Mouse (Mus musculus) G1E (cell line): ENCODE results near the gene Cox4i1. TPM values are rescaled to one million over a fixed set of nuclear protein-coding genes. Genes with fewer than 3 reads are reported as not detected.

ENCODE experiments used
- ATAC-seq: 2 replicates; pipeline ENCODE4 v1.8.0; 2016; ENCODE audit warnings: mild to moderate bottlenecking; ENCODE audit not compliant: insufficient number of reproducible peaks, poor library complexity, low FRiP score, severe bottlenecking; ENCODE audit errors: extremely low read depth
- DNase-seq: peaks from one replicate; pipeline ENCODE4 v3.0.0; 2012; ENCODE audit warnings: low spot score
- H3K27me3 ChIP-seq: 2 replicates; pipeline ENCODE4 v1.6.1; 2012; ENCODE audit warnings: mild to moderate bottlenecking, low read length, inconsistent platforms; ENCODE audit not compliant: insufficient read depth
- H3K36me3 ChIP-seq: replicated peaks from 2 replicates; pipeline ENCODE3; 2012; ENCODE audit warnings: mild to moderate bottlenecking, inconsistent platforms
- H3K4me1 ChIP-seq: 2 replicates; pipeline ENCODE4 v1.6.1; 2012; ENCODE audit warnings: low read depth, low read length, inconsistent platforms, mixed read lengths; ENCODE audit not compliant: insufficient read depth
- H3K4me3 ChIP-seq: 2 replicates; pipeline ENCODE4 v1.5.1; 2012; ENCODE audit warnings: low read depth, mild to moderate bottlenecking, inconsistent platforms, low read length, moderate library complexity, mixed read lengths
- H3K9me3 ChIP-seq: replicated peaks from 2 replicates; pipeline ENCODE4 v1.6.1; 2012; ENCODE audit warnings: inconsistent platforms
- CTCF ChIP-seq: IDR thresholded peaks from 2 replicates; pipeline ENCODE4 v1.5.1; 2012; ENCODE audit warnings: low read depth, low read length, inconsistent platforms, mixed read lengths
- GATA1 ChIP-seq: IDR thresholded peaks from 2 replicates; pipeline ENCODE4 v1.6.1; 2012; ENCODE audit warnings: borderline replicate concordance, low read length, inconsistent platforms, mixed read lengths
- GATA2 ChIP-seq: IDR thresholded peaks from 2 replicates; pipeline ENCODE4 v1.6.1; 2012; ENCODE audit warnings: low read depth, low read length, inconsistent platforms, borderline replicate concordance
- POLR2AphosphoS5 ChIP-seq: IDR thresholded peaks from 2 replicates; pipeline ENCODE4 v1.6.1; 2012; ENCODE audit warnings: low read depth, low read length, inconsistent platforms; ENCODE audit not compliant: insufficient replicate concordance
- TAL1 ChIP-seq: conservative IDR thresholded peaks from 2 replicates; pipeline ENCODE4 v1.6.1; 2012; ENCODE audit warnings: low read depth, low read length, inconsistent platforms, mixed read lengths
- polyA plus RNA-seq: library from polyadenylated mRNA; stranded (reverse); fragments of >175 nt; gene quantifications from 2 replicates; pipeline ENCODE4 v1.2.3, GENCODE M21; 2012
- total RNA-seq, 2 experiments: library from RNA; stranded (forward) in 1 of 2; stranded (reverse) in 1 of 2; fragments of 200-1000 nt in 1 of 2; fragments of >200 nt in 1 of 2; fragmentation: Nextera tagmentation in 1 of 2; gene quantifications; 2 replicates each; pipeline ENCODE4 v1.2.3; 2014 to 2017

Cox4i1 gene
- total and polyA plus RNA-seq, 3 experiments = 277 to 542 (median 328) TPM

- Histone ChIP-seq H3K4me3 (no peak overlapping the region), H3K27me3 (no peaks in the 10 kb centered on the region), H3K4me1 (no peaks in the 10 kb centered on the region), H3K9me3 (peaks cover 28% of the 10 kb centered on the region), H3K36me3 (no peaks in the 10 kb centered on the region)
- TF ChIP-seq GATA1 = no peak
- no peak for TF ChIP-seq GATA2
- no peak for TF ChIP-seq TAL1
- TF ChIP-seq CTCF = no peak; the same call in 1 of the 2 replicates
- no peak for TF ChIP-seq POLR2AphosphoS5
- DNase-seq (no peak), ATAC-seq (no peak)
Observed at GRCm38 (mm10) chr8:120697979-120698272, 29.9 kb downstream of the Cox4i1 start.

GRCm38 (mm10) chr8:120698426-120698825, 30.4 kb downstream of the Cox4i1 start:
- Histone ChIP-seq H3K9me3 (peaks cover 29% of the 10 kb centered on the region), H3K4me3 (no peak overlapping the region), H3K27me3 (no peaks in the 10 kb centered on the region), H3K36me3 (no peaks in the 10 kb centered on the region), H3K4me1 (no peaks in the 10 kb centered on the region)
- TF ChIP-seq CTCF = no peak
- no peak for TF ChIP-seq GATA1
- no peak for TF ChIP-seq POLR2AphosphoS5
- no peak for TF ChIP-seq TAL1
- ATAC-seq (no peak), DNase-seq (no peak)

GRCm38 (mm10) chr8:120699079-120699478, 31.1 kb downstream of the Cox4i1 start:
- H3K36me3 ChIP-seq = no peaks in the 10 kb centered on the region
- TF ChIP-seq TAL1 = no peak
- no peak for TF ChIP-seq GATA1
- no peak for TF ChIP-seq GATA2
- no peak for TF ChIP-seq POLR2AphosphoS5
- TF ChIP-seq CTCF = no peak
- H3K4me1 ChIP-seq = no peaks in the 10 kb centered on the region
- no peak overlapping the region for H3K4me3 ChIP-seq
- ATAC-seq (no peak), DNase-seq (no peak)
- no peaks in the 10 kb centered on the region for H3K27me3 ChIP-seq
- peaks cover 26% of the 10 kb centered on the region for H3K9me3 ChIP-seq

GRCm38 (mm10) chr8:120699565-120699964, 31.5 kb downstream of the Cox4i1 start:
- Histone ChIP-seq H3K27me3 (no peaks in the 10 kb centered on the region), H3K9me3 (peaks cover 24% of the 10 kb centered on the region), H3K36me3 (no peaks in the 10 kb centered on the region), H3K4me1 (no peaks in the 10 kb centered on the region), H3K4me3 (no peak overlapping the region)
- no peak for DNase-seq
- no peak for ATAC-seq
- no peak for TF ChIP-seq CTCF
- no peak for TF ChIP-seq POLR2AphosphoS5
- TF ChIP-seq GATA1 = no peak
- TF ChIP-seq TAL1 = no peak

- DNase-seq = no peak
- Histone ChIP-seq H3K27me3 (no peaks in the 10 kb centered on the region), H3K36me3 (no peaks in the 10 kb centered on the region), H3K9me3 (peaks cover 24% of the 10 kb centered on the region), H3K4me3 (no peak overlapping the region), H3K4me1 (no peaks in the 10 kb centered on the region)
- TF ChIP-seq POLR2AphosphoS5 = no peak
- no peak for TF ChIP-seq GATA2
- no peak for TF ChIP-seq CTCF
- no peak for TF ChIP-seq TAL1
- no peak for TF ChIP-seq GATA1
- no peak for ATAC-seq
Observed at GRCm38 (mm10) chr8:120700053-120700452, 32.0 kb downstream of the Cox4i1 start.

GRCm38 (mm10) chr8:120701758-120702465, 33.9 kb downstream of the Cox4i1 start:
- ATAC-seq = no peak
- no peaks in the 10 kb centered on the region for H3K4me1 ChIP-seq
- no peaks in the 10 kb centered on the region for H3K27me3 ChIP-seq
- no peak for DNase-seq
- H3K9me3 ChIP-seq = peaks cover 17% of the 10 kb centered on the region
- H3K36me3 ChIP-seq = no peaks in the 10 kb centered on the region
- TF ChIP-seq POLR2AphosphoS5 = no peak
- TF ChIP-seq GATA2 = no peak
- no peak for TF ChIP-seq GATA1
- TF ChIP-seq CTCF = no peak
- no peak for TF ChIP-seq TAL1
- no peak overlapping the region for H3K4me3 ChIP-seq
